ENCODE assay signal across 13 mouse cellular contexts in genomic region chr16:49721678-49722077, GRCm38 (mm10). TPM values are rescaled to one million over a fixed set of nuclear protein-coding genes. Genes with fewer than 3 reads are reported as not detected.
DNase-seq lines count a peak whose midpoint lies in the region; ATAC-seq and TF ChIP-seq lines count a peak whose summit lies in the region.
"Had no signal": no experiment of that assay in that cellular context is flagged by ENCODE, and none has a peak within 500 bp of the region (broad histone marks: within the 10 kb centered on the region; RNA-seq: fewer than 3 reads in every experiment).

No protein-coding gene starts in this region.

- no peak overlapping the region for H3K27ac ChIP-seq in gastrocnemius, adult 2 months
- no peak overlapping the region for H3K27ac ChIP-seq in intestine, embryonic 16.5 days (ENCODE audit: low read length)
- H3K27ac ChIP-seq: lung, embryonic 15.5 days had no signal

- H3K27me3 ChIP-seq in intestine, embryonic 16.5 days (replicated peaks; ENCODE audit: control insufficient read depth, insufficient read depth, low read length): no peaks in the 10 kb centered on the region
- H3K27me3 ChIP-seq: lung, embryonic 15.5 days had no signal

- peak; percentile 24 for DNase-seq in gastrocnemius, adult 2 months
- no peak for DNase-seq in gastrocnemius, postnatal 4 days (ENCODE audit: low spot score in 2 of 2)
- peak; percentile 90 for DNase-seq in left cerebral cortex, postnatal 4 days
- no peak for DNase-seq in left cerebral cortex, postnatal 25 days (ENCODE audit: low spot score in 2 of 2)
- peak; percentile 93 for DNase-seq in cerebellum, adult 11 months
- peak; percentile 92 for DNase-seq in cerebellum, postnatal 36 days
- DNase-seq in heart, adult 11 months: no peak
- DNase-seq: adrenal gland, postnatal 36 days; right cerebral cortex, postnatal 25 days; thymus, adult 2 months had no signal

- H3K36me3 ChIP-seq in intestine, embryonic 16.5 days (ENCODE audit: control insufficient read depth, insufficient read depth, low read length): no peaks in the 10 kb centered on the region
- H3K36me3 ChIP-seq: lung, embryonic 15.5 days had no signal

- WGBS in intestine, embryonic 16.5 days: 51% methylated on average over 5 of the region's 5 CpGs

- intact Hi-C loops in gastrocnemius, adult 2 months (cut with DNase I): no loop called here
- intact Hi-C loops in left cerebral cortex, postnatal 4 days (cut with DNase I): no loop called here
- intact Hi-C loops in left cerebral cortex, postnatal 25 days (cut with DNase I): no loop called here

- no peak for ATAC-seq in intestine, embryonic 16.5 days
- ATAC-seq: intestine, postnatal 0 days had no signal

- H3K4me2 ChIP-seq in intestine, embryonic 16.5 days (ENCODE audit: low read depth, low read length): no peak overlapping the region
- H3K4me2 ChIP-seq: lung, embryonic 15.5 days had no signal

- H3K4me3 ChIP-seq in gastrocnemius, adult 2 months: no peak overlapping the region
- H3K4me3 ChIP-seq in intestine, embryonic 16.5 days (ENCODE audit: low read length): no peak overlapping the region
- H3K4me3 ChIP-seq: lung, embryonic 15.5 days had no signal

- H3K9me3 ChIP-seq in intestine, embryonic 16.5 days (ENCODE audit: control insufficient read depth, low read length): no peaks in the 10 kb centered on the region
- H3K9me3 ChIP-seq: lung, embryonic 15.5 days had no signal

- TF ChIP-seq CTCF in gastrocnemius, adult 2 months (IDR thresholded peaks at IDR 0.05): no peak

- H3K4me1 ChIP-seq in intestine, embryonic 16.5 days (ENCODE audit: control insufficient read depth, insufficient read depth, low read length): no peaks in the 10 kb centered on the region
- H3K4me1 ChIP-seq: lung, embryonic 15.5 days had no signal

- H3K9ac ChIP-seq in intestine, embryonic 16.5 days (ENCODE audit: low read depth, low read length): no peak overlapping the region
- H3K9ac ChIP-seq: lung, embryonic 15.5 days had no signal

RNA-seq across cellular contexts. Expression of gene Ift57, which starts 22.6 kb away (rescaled TPM):
- 1 to 10 TPM; 7.9 to 8.6 TPM for total RNA-seq in gastrocnemius, adult 2 months (2021)
- total RNA-seq in gastrocnemius, postnatal 4 days (2021): 10 to 100 TPM; 10.1 to 12.6 TPM
- total RNA-seq in left cerebral cortex, postnatal 4 days (2021): 10 to 100 TPM; 44.2 to 50.7 TPM
- 10 to 100 TPM; 55.2 to 57.3 TPM for total RNA-seq in left cerebral cortex, postnatal 25 days (2021)
- 11.0 and 11.8 TPM in 2 replicates for polyA plus RNA-seq in intestine, embryonic 16.5 days (2015; fragmentation: Nextera tagmentation; extraction: Ambion mirVana)

Comparison
In these comparisons a context has a peak if more than half of its experiments do, and no peak if none do; other contexts are left out.
1. DNase-seq: peak in gastrocnemius, adult 2 months (single experiment), left cerebral cortex, postnatal 4 days (single experiment), cerebellum, adult 11 months (single experiment) and cerebellum, postnatal 36 days (2 of 2); none in gastrocnemius, postnatal 4 days (0 of 2), left cerebral cortex, postnatal 25 days (0 of 2) and heart, adult 11 months (single experiment).